Mouse (Mus musculus): Measurements from ENCODE around the gene Ankrd55. TPM values are rescaled to one million over a fixed set of nuclear protein-coding genes. Genes with fewer than 3 reads are reported as not detected.

Ankrd55 gene
- 10.4 and 11.0 TPM in 2 replicates for polyA plus RNA-seq (2015; fragmentation: Nextera tagmentation; extraction: Ambion mirVana)

- Histone ChIP-seq H3K4me2 (ENCODE audit: low read length) (peak within 1 kb of the TSS; percentile 61), H3K9ac (ENCODE audit: low read depth, low read length) (peak within 1 kb of the TSS; percentile 64), H3K4me1 (ENCODE audit: control insufficient read depth, insufficient read depth, low read length) (peaks cover 17% of the 10 kb centered on the region), H3K27me3 (ENCODE audit: control insufficient read depth, insufficient read depth, low read depth, low read length) (no peaks in the 10 kb centered on the region), H3K9me3 (replicated peaks; ENCODE audit: control insufficient read depth, low read length, poor library complexity, severe bottlenecking) (no peaks in the 10 kb centered on the region), H3K27ac (ENCODE audit: low read length) (peak within 1 kb of the TSS; percentile 91), H3K36me3 (ENCODE audit: control insufficient read depth, insufficient read depth, low read length) (no peaks in the 10 kb centered on the region), H3K4me3 (ENCODE audit: low read depth, low read length) (peak within 1 kb of the TSS; percentile 45)
- ATAC-seq = peak; percentile 97
- 17% methylated on average over 22 of the region's 22 CpGs for WGBS
Measured at GRCm38 (mm10) chr13:112288225-112289178, at the start of gene Ankrd55. TSS of gene Ankrd55 (plus strand) at chr13:112288451.

GRCm38 (mm10) chr13:112239239-112239638, 49.0 kb upstream of the Ankrd55 start:
- no peak for ATAC-seq
- Histone ChIP-seq H3K4me2 (ENCODE audit: low read length) (no peak overlapping the region), H3K9ac (ENCODE audit: low read depth, low read length) (no peak overlapping the region), H3K36me3 (ENCODE audit: control insufficient read depth, insufficient read depth, low read length) (no peaks in the 10 kb centered on the region), H3K4me1 (ENCODE audit: control insufficient read depth, insufficient read depth, low read length) (no peaks in the 10 kb centered on the region), H3K27me3 (ENCODE audit: control insufficient read depth, insufficient read depth, low read depth, low read length) (no peaks in the 10 kb centered on the region), H3K4me3 (ENCODE audit: low read depth, low read length) (no peak overlapping the region), H3K9me3 (replicated peaks; ENCODE audit: control insufficient read depth, low read length, poor library complexity, severe bottlenecking) (no peaks in the 10 kb centered on the region), H3K27ac (ENCODE audit: low read length) (no peak overlapping the region)
- 86% methylated on average over 2 of the region's 2 CpGs for whole genome bisulfite sequencing

DNA sequence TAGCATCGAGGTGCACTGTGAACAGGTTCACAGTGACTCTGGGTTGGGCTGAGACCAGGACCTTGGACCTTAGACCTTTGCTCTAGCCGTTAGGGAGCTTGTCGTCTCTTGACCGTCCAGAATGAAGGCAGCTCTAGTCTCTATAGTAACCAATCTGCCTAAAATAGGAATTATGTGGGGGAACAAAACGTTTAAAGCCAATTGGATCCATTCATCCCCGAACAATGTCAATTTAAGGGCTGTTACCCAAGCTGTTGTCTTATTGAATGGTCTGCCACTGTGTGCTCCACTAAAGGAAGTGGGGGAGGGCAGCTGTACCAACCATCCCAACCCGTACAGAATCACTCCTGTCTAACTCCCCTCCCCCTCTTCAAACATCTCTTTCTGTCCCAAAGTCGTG, 46.8 kb upstream of the Ankrd55 start:
- 8% methylated on average over 8 of the region's 8 CpGs for WGBS
- H3K4me3 ChIP-seq (ENCODE audit: low read depth, low read length) = no peak overlapping the region
- H3K9ac ChIP-seq (ENCODE audit: low read depth, low read length) = no peak overlapping the region
- H3K4me2 ChIP-seq (ENCODE audit: low read length) = no peak overlapping the region
- H3K27me3 ChIP-seq (ENCODE audit: control insufficient read depth, insufficient read depth, low read depth, low read length) = no peaks in the 10 kb centered on the region
- no peaks in the 10 kb centered on the region for H3K36me3 ChIP-seq (ENCODE audit: control insufficient read depth, insufficient read depth, low read length)
- ATAC-seq = no peak
- H3K27ac ChIP-seq (ENCODE audit: low read length) = no peak overlapping the region
- H3K4me1 ChIP-seq (ENCODE audit: control insufficient read depth, insufficient read depth, low read length) = no peaks in the 10 kb centered on the region
- H3K9me3 ChIP-seq (replicated peaks; ENCODE audit: control insufficient read depth, low read length, poor library complexity, severe bottlenecking) = no peaks in the 10 kb centered on the region

- Histone ChIP-seq H3K9me3 (replicated peaks; ENCODE audit: control insufficient read depth, low read length, poor library complexity, severe bottlenecking) (peaks cover 3% of the 10 kb centered on the region; the same call in 1 of the 2 replicates), H3K4me1 (ENCODE audit: control insufficient read depth, insufficient read depth, low read length) (no peaks in the 10 kb centered on the region), H3K27me3 (ENCODE audit: control insufficient read depth, insufficient read depth, low read depth, low read length) (no peaks in the 10 kb centered on the region), H3K36me3 (ENCODE audit: control insufficient read depth, insufficient read depth, low read length) (no peaks in the 10 kb centered on the region), H3K4me3 (ENCODE audit: low read depth, low read length) (no peak overlapping the region), H3K4me2 (ENCODE audit: low read length) (no peak overlapping the region), H3K27ac (ENCODE audit: low read length) (no peak overlapping the region), H3K9ac (ENCODE audit: low read depth, low read length) (no peak overlapping the region)
- ATAC-seq = no peak
- 78% methylated on average over 5 of the region's 5 CpGs for WGBS
Measured at GRCm38 (mm10) chr13:112245131-112245530, 43.1 kb upstream of the Ankrd55 start.

DNA sequence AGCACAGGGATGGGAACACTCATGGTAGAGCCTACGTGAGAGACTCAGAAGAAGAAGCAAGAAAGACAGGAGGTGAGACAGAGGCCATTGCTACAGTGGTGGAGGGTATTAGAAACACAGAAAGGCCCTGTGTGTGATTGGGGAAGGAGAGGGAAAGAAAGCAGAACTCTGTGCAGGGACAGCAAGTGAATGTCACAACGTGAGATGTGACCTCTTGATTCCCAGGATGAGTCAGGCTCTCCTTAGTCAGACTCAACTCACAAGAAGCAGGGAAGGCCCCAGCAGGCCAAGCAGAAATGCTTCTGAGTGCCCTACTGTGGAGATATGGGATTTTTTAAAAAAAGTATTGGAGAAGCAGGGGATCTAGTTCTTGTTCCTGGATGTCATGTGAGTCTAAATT, 36.8 kb upstream of the Ankrd55 start:
- no peaks in the 10 kb centered on the region for H3K4me1 ChIP-seq (ENCODE audit: control insufficient read depth, insufficient read depth, low read length)
- H3K4me2 ChIP-seq (ENCODE audit: low read length) = no peak overlapping the region
- ATAC-seq = no peak
- 86% methylated on average over 2 of the region's 2 CpGs for WGBS
- no peak overlapping the region for H3K27ac ChIP-seq (ENCODE audit: low read length)
- H3K27me3 ChIP-seq (ENCODE audit: control insufficient read depth, insufficient read depth, low read depth, low read length) = no peaks in the 10 kb centered on the region
- H3K36me3 ChIP-seq (ENCODE audit: control insufficient read depth, insufficient read depth, low read length) = no peaks in the 10 kb centered on the region
- H3K4me3 ChIP-seq (ENCODE audit: low read depth, low read length) = no peak overlapping the region
- H3K9ac ChIP-seq (ENCODE audit: low read depth, low read length) = no peak overlapping the region
- peaks cover 3% of the 10 kb centered on the region; the same call in 1 of the 2 replicates for H3K9me3 ChIP-seq (replicated peaks; ENCODE audit: control insufficient read depth, low read length, poor library complexity, severe bottlenecking)

GRCm38 (mm10) chr13:112252012-112252411, 36.2 kb upstream of the Ankrd55 start:
- no peak overlapping the region for H3K27ac ChIP-seq (ENCODE audit: low read length)
- H3K27me3 ChIP-seq (ENCODE audit: control insufficient read depth, insufficient read depth, low read depth, low read length) = no peaks in the 10 kb centered on the region
- no peaks in the 10 kb centered on the region for H3K4me1 ChIP-seq (ENCODE audit: control insufficient read depth, insufficient read depth, low read length)
- no peak overlapping the region for H3K9ac ChIP-seq (ENCODE audit: low read depth, low read length)
- ATAC-seq = no peak
- no peak overlapping the region for H3K4me2 ChIP-seq (ENCODE audit: low read length)
- WGBS = 85% methylated on average over 3 of the region's 3 CpGs
- H3K9me3 ChIP-seq (replicated peaks; ENCODE audit: control insufficient read depth, low read length, poor library complexity, severe bottlenecking) = peaks cover 3% of the 10 kb centered on the region; the same call in 1 of the 2 replicates
- H3K4me3 ChIP-seq (ENCODE audit: low read depth, low read length) = no peak overlapping the region
- H3K36me3 ChIP-seq (ENCODE audit: control insufficient read depth, insufficient read depth, low read length) = no peaks in the 10 kb centered on the region

- WGBS = 54% methylated on average over 13 of the region's 13 CpGs
- peaks cover 1% of the 10 kb centered on the region; the same call in 1 of the 2 replicates for H3K9me3 ChIP-seq (replicated peaks; ENCODE audit: control insufficient read depth, low read length, poor library complexity, severe bottlenecking)
- no peak for ATAC-seq
- no peak overlapping the region for H3K4me2 ChIP-seq (ENCODE audit: low read length)
- no peaks in the 10 kb centered on the region for H3K27me3 ChIP-seq (ENCODE audit: control insufficient read depth, insufficient read depth, low read depth, low read length)
- no peak overlapping the region for H3K4me3 ChIP-seq (ENCODE audit: low read depth, low read length)
- H3K36me3 ChIP-seq (ENCODE audit: control insufficient read depth, insufficient read depth, low read length) = no peaks in the 10 kb centered on the region
- H3K4me1 ChIP-seq (ENCODE audit: control insufficient read depth, insufficient read depth, low read length) = no peaks in the 10 kb centered on the region
- no peak overlapping the region for H3K9ac ChIP-seq (ENCODE audit: low read depth, low read length)
- H3K27ac ChIP-seq (ENCODE audit: low read length) = no peak overlapping the region
Measured at GRCm38 (mm10) chr13:112252991-112253620, 35.1 kb upstream of the Ankrd55 start.

GRCm38 (mm10) chr13:112254116-112254515, 34.1 kb upstream of the Ankrd55 start:
- ATAC-seq = no peak

GRCm38 (mm10) chr13:112255862-112256261, 32.4 kb upstream of the Ankrd55 start:
- Histone ChIP-seq H3K4me1 (ENCODE audit: control insufficient read depth, insufficient read depth, low read length) (no peaks in the 10 kb centered on the region), H3K36me3 (ENCODE audit: control insufficient read depth, insufficient read depth, low read length) (no peaks in the 10 kb centered on the region), H3K9ac (ENCODE audit: low read depth, low read length) (no peak overlapping the region), H3K4me2 (ENCODE audit: low read length) (no peak overlapping the region), H3K27ac (ENCODE audit: low read length) (no peak overlapping the region), H3K27me3 (ENCODE audit: control insufficient read depth, insufficient read depth, low read depth, low read length) (no peaks in the 10 kb centered on the region), H3K4me3 (ENCODE audit: low read depth, low read length) (no peak overlapping the region), H3K9me3 (replicated peaks; ENCODE audit: control insufficient read depth, low read length, poor library complexity, severe bottlenecking) (no peaks in the 10 kb centered on the region)
- ATAC-seq = no peak
- WGBS = 72% methylated on average over 5 of the region's 5 CpGs

More at GRCm38 (mm10) chr13:112254116-112254515, 34.1 kb upstream of the Ankrd55 start:
- Histone ChIP-seq H3K4me2 (ENCODE audit: low read length) (no peak overlapping the region), H3K9ac (ENCODE audit: low read depth, low read length) (no peak overlapping the region), H3K27me3 (ENCODE audit: control insufficient read depth, insufficient read depth, low read depth, low read length) (no peaks in the 10 kb centered on the region), H3K36me3 (ENCODE audit: control insufficient read depth, insufficient read depth, low read length) (no peaks in the 10 kb centered on the region), H3K4me1 (ENCODE audit: control insufficient read depth, insufficient read depth, low read length) (no peaks in the 10 kb centered on the region), H3K4me3 (ENCODE audit: low read depth, low read length) (no peak overlapping the region), H3K27ac (ENCODE audit: low read length) (no peak overlapping the region), H3K9me3 (replicated peaks; ENCODE audit: control insufficient read depth, low read length, poor library complexity, severe bottlenecking) (no peaks in the 10 kb centered on the region)
- WGBS = 85% methylated on average over 8 of the region's 8 CpGs
